Mouse (Mus musculus): ENCODE measurements at regions not wholly inside any gene's neighbourhood (a gene's known extent, or its start where the extent isn't known, plus 50 kb on each side); places are given as distances from the start of the nearest gene placed in this dataset.

DNA sequence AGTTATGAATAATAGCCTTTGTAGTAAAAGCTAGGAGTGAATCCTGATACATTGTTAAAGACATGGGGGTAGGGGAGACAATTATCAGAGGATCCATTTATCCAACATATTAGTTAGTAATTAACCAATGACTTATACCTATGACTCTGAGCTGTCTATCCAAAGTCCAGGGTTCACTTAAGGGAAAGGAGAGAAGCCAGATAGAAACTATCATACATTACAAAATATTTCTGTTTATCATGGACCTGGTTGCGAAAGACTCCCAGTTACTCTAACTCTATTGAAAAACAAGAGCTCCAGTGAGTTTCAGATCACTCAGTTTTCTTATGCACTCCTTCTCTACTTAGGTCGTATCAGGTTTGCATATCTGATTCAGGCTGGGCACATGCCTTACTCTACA is 749.3 kb downstream of the H2al1n start:
- intact Hi-C loops (cut with DNase I): no loop called here
- no peak for DNase-seq

GRCm38 (mm10) chrX:15007023-15007422 is 796.1 kb downstream of the H2al1n start:
- DNase-seq: peak; percentile 8
- intact Hi-C loops (cut with DNase I): no loop called here
